Mouse (Mus musculus) neural tube, embryonic 14.5 days (tissue): ENCODE data around the gene Ttc29. TPM values are rescaled to one million over a fixed set of nuclear protein-coding genes. Genes with fewer than 3 reads are reported as not detected.

ENCODE experiments used
- ATAC-seq: fragments of 200-750 bp; cut with Nextera tagmentation; 2 replicates; pipeline ENCODE4 v1.8.0; 2017; ENCODE audit warnings: low read depth, mild to moderate bottlenecking, moderate TSS enrichment, moderate library complexity
- H3K27ac ChIP-seq: fragments of 300-500 bp; sonication (generic); 2 replicates; pipeline ENCODE4 v1.5.1; 2014; ENCODE audit warnings: low read depth, mild to moderate bottlenecking, control low read depth, low read length, moderate library complexity, mixed read lengths
- H3K27me3 ChIP-seq: fragments of 300-500 bp; sonication (generic); 2 replicates; pipeline ENCODE4 v1.6.1; 2014; ENCODE audit warnings: low read length; ENCODE audit not compliant: control insufficient read depth, insufficient read depth
- H3K36me3 ChIP-seq: fragments of 300-500 bp; sonication (generic); 2 replicates; pipeline ENCODE4 v1.6.1; 2014; ENCODE audit warnings: low read length, mixed read lengths; ENCODE audit not compliant: control insufficient read depth, insufficient read depth
- H3K4me1 ChIP-seq: fragments of 300-500 bp; sonication (generic); 2 replicates; pipeline ENCODE4 v1.6.1; 2014; ENCODE audit warnings: low read length; ENCODE audit not compliant: control insufficient read depth, insufficient read depth
- H3K4me2 ChIP-seq: fragments of 300-500 bp; sonication (generic); 2 replicates; pipeline ENCODE4 v1.6.1; 2014; ENCODE audit warnings: mild to moderate bottlenecking, low read depth, low read length, control low read depth
- H3K4me3 ChIP-seq: fragments of 300-500 bp; sonication (generic); 2 replicates; pipeline ENCODE4 v1.5.1; 2014; ENCODE audit warnings: low read depth, low read length, control low read depth, mixed read lengths
- H3K9ac ChIP-seq: fragments of 300-500 bp; sonication (generic); replicated peaks from 2 replicates; pipeline ENCODE4 v1.6.1; 2014; ENCODE audit warnings: low read depth, mild to moderate bottlenecking, control low read depth, low read length, mixed read lengths
- H3K9me3 ChIP-seq: fragments of 300-500 bp; sonication (generic); 2 replicates; pipeline ENCODE4 v1.6.1; 2016; ENCODE audit warnings: low read length; ENCODE audit not compliant: control insufficient read depth
- WGBS: fragments of 180-500 bp; shearing (Covaris S2); extraction: QIAGEN DNeasy Blood & Tissue Kit; methylation state at CpG from one replicate; pipeline ENCODE4 v1.1.7; 2014; 5-methylcytosine and 5-hydroxymethylcytosine counted together
- polyA plus RNA-seq: library from polyadenylated mRNA; unstranded; fragments of >200 nt; fragmentation: Nextera tagmentation; extraction: Ambion mirVana; gene quantifications from 2 replicates; pipeline ENCODE4 v1.2.1, GENCODE M21; 2014

Ttc29 gene
- polyA plus RNA-seq, 1 experiment from 2014 or later, result 0.58 TPM

DNA sequence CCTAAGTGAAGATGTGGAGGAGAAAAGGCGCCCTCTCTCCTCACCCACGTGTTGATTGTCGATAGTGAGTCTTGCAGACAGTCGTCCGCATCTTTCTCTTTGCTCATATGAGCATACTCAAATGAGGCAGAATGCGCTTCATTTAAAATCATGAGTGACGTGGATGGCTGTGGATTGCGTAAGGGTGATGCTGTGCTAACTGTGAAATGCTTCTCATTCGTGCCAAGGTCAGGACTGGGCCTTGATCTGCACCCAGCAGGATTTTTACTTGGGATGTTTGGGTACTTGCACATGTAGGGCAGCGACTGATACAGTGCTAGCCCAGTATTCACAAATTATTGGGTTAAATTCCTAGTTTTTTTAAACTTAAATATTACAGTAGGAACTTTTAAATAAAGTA, 56.2 kb downstream of the Ttc29 start:
- Histone ChIP-seq H3K9me3 (no peaks in the 10 kb centered on the region), H3K9ac (no peak overlapping the region), H3K4me2 (no peak overlapping the region), H3K36me3 (no peaks in the 10 kb centered on the region), H3K27ac (no peak overlapping the region), H3K4me3 (no peak overlapping the region), H3K27me3 (no peaks in the 10 kb centered on the region), H3K4me1 (no peaks in the 10 kb centered on the region)
- ATAC-seq, result no peak
- 86% methylated on average over 10 of the region's 10 CpGs for WGBS

DNA sequence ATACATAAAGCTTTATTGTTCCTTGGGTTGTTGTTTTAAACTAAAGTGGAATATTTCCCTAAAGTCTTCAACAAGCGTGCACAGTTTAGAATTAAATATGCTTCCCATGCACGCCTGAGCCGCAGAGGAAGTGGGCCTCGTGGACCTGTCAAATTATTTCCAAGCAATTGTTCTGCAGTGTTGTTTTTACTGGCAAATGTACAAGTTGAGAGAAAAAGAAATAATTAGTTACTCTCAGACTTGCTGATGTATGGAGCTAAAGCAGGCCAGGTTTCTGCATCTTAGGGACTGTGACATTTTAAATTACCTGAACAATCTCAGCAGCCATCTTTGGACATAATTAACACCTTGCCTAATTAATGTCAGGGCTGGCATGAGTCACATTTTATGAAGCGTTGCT, 58.3 kb downstream of the Ttc29 start:
- no peak overlapping the region for H3K27ac ChIP-seq
- H3K9ac ChIP-seq, result no peak overlapping the region
- 32% methylated on average over 5 of the region's 5 CpGs for WGBS
- no peak overlapping the region for H3K4me2 ChIP-seq
- peak; percentile 24; the same call in 1 of the 2 replicates for ATAC-seq
- H3K4me3 ChIP-seq, result no peak overlapping the region
- no peaks in the 10 kb centered on the region for H3K9me3 ChIP-seq
- no peaks in the 10 kb centered on the region for H3K36me3 ChIP-seq
- H3K27me3 ChIP-seq, result no peaks in the 10 kb centered on the region
- H3K4me1 ChIP-seq, result no peaks in the 10 kb centered on the region

DNA sequence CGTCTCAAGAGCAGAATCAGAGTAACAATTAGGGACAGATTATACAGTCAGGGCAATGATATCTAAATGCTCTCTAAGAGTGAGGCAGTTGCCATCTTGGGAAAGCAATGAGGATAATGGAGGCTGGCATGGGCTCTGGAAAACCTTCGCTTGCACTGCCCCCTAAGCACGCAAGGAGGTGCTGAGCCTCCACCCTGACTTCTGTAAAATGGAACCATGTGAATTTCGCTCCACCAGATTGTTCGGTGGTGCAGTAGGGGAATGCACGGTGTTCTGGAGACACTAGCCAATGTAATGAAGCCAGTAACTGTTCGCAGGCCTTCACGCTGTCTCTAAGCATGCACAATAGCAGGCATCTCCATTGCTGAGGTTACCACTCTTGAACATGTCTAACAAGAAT, 63.0 kb downstream of the Ttc29 start:
- ATAC-seq, result no peak
- no peaks in the 10 kb centered on the region for H3K36me3 ChIP-seq
- no peaks in the 10 kb centered on the region for H3K4me1 ChIP-seq
- H3K4me2 ChIP-seq, result no peak overlapping the region
- no peak overlapping the region for H3K9ac ChIP-seq
- no peaks in the 10 kb centered on the region for H3K27me3 ChIP-seq
- no peak overlapping the region for H3K27ac ChIP-seq
- no peaks in the 10 kb centered on the region for H3K9me3 ChIP-seq
- WGBS, result 90% methylated on average over 8 of the region's 8 CpGs
- no peak overlapping the region for H3K4me3 ChIP-seq

DNA sequence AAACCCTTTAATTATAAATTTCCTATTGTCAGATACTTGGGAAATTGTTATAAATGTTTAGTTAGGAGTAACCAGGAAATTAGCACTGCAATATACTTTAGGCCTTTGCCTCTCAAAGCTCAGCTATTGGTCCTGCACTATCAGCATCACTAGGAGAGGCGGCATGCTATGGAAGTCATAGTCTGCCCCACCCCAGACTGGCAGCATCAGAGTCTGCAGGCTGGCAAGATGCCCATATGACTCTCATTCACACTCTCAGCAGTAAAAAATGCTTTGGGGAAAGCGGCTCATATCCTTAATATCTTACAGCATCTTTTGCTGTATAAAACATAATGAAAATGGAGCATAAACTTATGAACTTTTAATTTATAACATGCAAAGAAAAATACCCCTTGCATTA, 64.3 kb downstream of the Ttc29 start:
- H3K4me2 ChIP-seq, result no peak overlapping the region
- H3K27ac ChIP-seq, result no peak overlapping the region
- no peaks in the 10 kb centered on the region for H3K27me3 ChIP-seq
- ATAC-seq, result no peak
- 52% methylated on average over 2 of the region's 2 CpGs for WGBS
- no peaks in the 10 kb centered on the region for H3K4me1 ChIP-seq
- no peaks in the 10 kb centered on the region for H3K36me3 ChIP-seq
- H3K9ac ChIP-seq, result no peak overlapping the region
- no peak overlapping the region for H3K4me3 ChIP-seq
- no peaks in the 10 kb centered on the region for H3K9me3 ChIP-seq

DNA sequence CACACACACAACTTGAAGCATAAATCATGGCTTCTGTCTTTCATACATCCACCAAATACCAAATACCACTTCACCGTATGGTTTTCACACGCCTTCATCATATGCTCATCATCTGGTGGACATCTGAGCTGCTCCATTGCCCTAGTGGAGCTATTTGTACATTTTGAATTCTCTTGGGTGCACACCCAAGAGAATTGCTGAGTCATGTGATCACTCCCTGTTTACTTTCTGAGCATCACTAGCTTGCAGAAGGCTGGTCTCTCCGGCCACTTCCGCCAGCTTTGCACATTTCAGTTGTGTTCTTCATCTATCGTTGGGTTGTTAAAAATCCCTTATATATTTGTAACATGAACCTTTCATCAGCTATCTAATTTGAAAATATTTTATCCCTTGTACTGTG, 65.5 kb downstream of the Ttc29 start:
- Histone ChIP-seq H3K36me3 (no peaks in the 10 kb centered on the region), H3K27me3 (no peaks in the 10 kb centered on the region), H3K4me2 (no peak overlapping the region), H3K9me3 (no peaks in the 10 kb centered on the region), H3K27ac (no peak overlapping the region), H3K4me1 (no peaks in the 10 kb centered on the region), H3K9ac (no peak overlapping the region), H3K4me3 (no peak overlapping the region)
- WGBS, result 85% methylated on average over 5 of the region's 5 CpGs
- ATAC-seq, result no peak

DNA sequence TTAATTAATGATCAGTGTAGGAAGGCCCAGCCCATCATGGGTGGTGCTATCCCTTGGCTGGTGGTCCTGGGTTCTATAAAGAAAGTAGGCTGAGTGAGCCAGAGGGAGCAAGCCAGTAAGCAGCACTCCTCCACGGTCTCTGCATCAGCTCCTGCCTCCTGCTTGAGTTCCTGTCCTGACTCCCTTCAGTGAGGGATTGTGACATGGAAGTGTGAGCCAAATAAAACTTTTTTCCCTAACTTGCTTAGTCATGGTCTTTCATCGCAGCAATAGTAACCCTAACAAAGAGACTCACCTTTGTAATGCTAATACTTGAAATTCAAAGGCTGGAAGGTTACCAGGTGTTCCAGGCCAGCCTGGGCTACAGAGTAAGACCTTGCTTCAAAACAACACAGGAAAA, 71.7 kb downstream of the Ttc29 start:
- no peak overlapping the region for H3K9ac ChIP-seq
- H3K36me3 ChIP-seq, result no peaks in the 10 kb centered on the region
- no peaks in the 10 kb centered on the region for H3K4me1 ChIP-seq
- ATAC-seq, result no peak
- no peaks in the 10 kb centered on the region for H3K9me3 ChIP-seq
- no peak overlapping the region for H3K4me3 ChIP-seq
- no peak overlapping the region for H3K27ac ChIP-seq
- 74% methylated on average over 2 of the region's 2 CpGs for WGBS
- H3K27me3 ChIP-seq, result no peaks in the 10 kb centered on the region
- H3K4me2 ChIP-seq, result no peak overlapping the region

DNA sequence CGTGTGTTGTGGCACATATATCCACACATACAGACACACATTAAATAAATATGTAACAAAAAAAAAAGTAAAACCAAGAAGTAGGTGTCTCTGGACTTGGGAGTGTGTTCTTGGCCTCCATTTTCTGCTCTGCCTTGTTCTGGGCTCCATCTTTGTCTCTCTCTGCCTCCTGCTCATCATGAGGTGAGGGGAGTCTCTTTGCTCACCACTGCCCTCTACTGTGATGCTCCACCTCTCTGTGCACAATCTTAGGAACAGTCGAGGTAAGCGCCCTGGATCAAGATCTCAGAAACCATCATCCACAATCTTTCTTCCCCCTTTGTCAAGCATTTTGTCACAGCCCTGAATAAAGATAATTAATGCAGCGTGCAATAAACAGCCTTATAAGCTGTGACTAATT, 72.3 kb downstream of the Ttc29 start:
- Histone ChIP-seq H3K4me3 (no peak overlapping the region), H3K9me3 (no peaks in the 10 kb centered on the region), H3K4me2 (no peak overlapping the region), H3K27me3 (no peaks in the 10 kb centered on the region), H3K4me1 (no peaks in the 10 kb centered on the region), H3K36me3 (no peaks in the 10 kb centered on the region), H3K27ac (no peak overlapping the region), H3K9ac (no peak overlapping the region)
- WGBS, result 85% methylated on average over 4 of the region's 4 CpGs
- ATAC-seq, result no peak

DNA sequence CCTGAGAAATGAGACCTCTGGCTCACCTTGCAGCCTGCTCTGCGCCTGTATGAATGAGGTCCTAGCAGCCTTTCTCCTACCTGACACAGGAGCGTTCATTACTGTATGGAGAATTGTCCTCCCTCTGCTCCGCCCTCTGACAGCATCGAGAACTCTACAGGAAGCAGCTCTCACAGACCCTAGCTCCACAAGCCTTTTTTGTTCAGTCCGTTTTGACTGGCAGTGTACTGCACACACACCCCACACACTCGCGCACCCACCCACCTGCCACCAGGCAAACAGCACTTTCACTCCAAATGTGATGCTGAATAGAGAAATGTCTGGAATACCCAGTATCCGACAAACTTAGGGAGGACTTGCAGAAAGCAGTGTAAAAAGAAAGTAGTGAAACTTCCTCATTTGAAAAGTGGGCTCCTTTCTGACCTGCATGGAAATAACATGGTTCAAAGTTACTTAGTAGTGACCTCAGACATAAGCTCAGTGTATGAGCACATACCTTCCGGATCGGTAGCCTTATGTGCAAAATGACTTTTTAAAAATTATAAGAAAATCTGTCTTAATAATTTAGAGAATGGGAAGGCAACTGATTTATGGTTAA, 76.4 kb downstream of the Ttc29 start:
- H3K36me3 ChIP-seq, result no peaks in the 10 kb centered on the region
- WGBS, result 80% methylated on average over 10 of the region's 10 CpGs
- no peak overlapping the region for H3K4me3 ChIP-seq
- ATAC-seq, result no peak
- no peak overlapping the region for H3K4me2 ChIP-seq
- no peak overlapping the region for H3K27ac ChIP-seq
- H3K9ac ChIP-seq, result no peak overlapping the region
- H3K9me3 ChIP-seq, result no peaks in the 10 kb centered on the region
- no peaks in the 10 kb centered on the region for H3K27me3 ChIP-seq
- no peaks in the 10 kb centered on the region for H3K4me1 ChIP-seq

DNA sequence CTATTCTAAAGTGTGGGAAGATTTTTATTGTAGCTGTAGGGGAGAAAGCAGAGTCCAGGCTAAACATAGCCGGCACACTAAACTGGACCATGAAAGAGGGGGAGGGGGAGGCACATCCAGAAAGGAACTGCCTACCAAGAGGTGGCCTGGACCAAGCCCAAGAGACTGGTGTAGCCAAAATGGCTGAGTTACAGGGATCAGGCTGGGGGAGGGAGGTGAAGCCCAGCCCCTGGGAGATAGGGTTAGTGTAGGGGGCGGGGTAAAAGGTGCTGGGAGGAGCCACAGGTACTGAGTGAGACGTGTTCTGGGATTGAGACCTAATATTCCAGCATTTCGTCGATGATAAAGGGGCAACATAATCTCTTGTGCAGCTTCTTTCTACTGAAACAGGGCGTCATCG, 77.2 kb downstream of the Ttc29 start:
- H3K4me3 ChIP-seq, result no peak overlapping the region
- no peak; the same call in 1 of the 2 replicates for ATAC-seq
- no peak overlapping the region for H3K4me2 ChIP-seq
- no peak overlapping the region for H3K9ac ChIP-seq
- no peak overlapping the region for H3K27ac ChIP-seq
- H3K36me3 ChIP-seq, result no peaks in the 10 kb centered on the region
- H3K9me3 ChIP-seq, result no peaks in the 10 kb centered on the region
- no peaks in the 10 kb centered on the region for H3K27me3 ChIP-seq
- 68% methylated on average over 7 of the region's 7 CpGs for WGBS
- H3K4me1 ChIP-seq, result no peaks in the 10 kb centered on the region
